In genomic region chr15:79009734-79010133, GRCm38 (mm10) we compare ENCODE assay signal across 23 mouse cellular contexts. TPM values are rescaled to one million over a fixed set of nuclear protein-coding genes. Genes with fewer than 3 reads are reported as not detected.
DNase-seq lines count a peak whose midpoint lies in the region; ATAC-seq and TF ChIP-seq lines count a peak whose summit lies in the region.
"Had no signal": no experiment of that assay in that cellular context is flagged by ENCODE, and none has a peak within 500 bp of the region (broad histone marks: within the 10 kb centered on the region; RNA-seq: fewer than 3 reads in every experiment).

No protein-coding gene starts in this region.

- H3K9me3 ChIP-seq in hindbrain, embryonic 10.5 days = no peaks in the 10 kb centered on the region
- H3K9me3 ChIP-seq in hindbrain, embryonic 12.5 days (replicated peaks) = no peaks in the 10 kb centered on the region
- no peaks in the 10 kb centered on the region for H3K9me3 ChIP-seq in midbrain, embryonic 12.5 days
- no peaks in the 10 kb centered on the region for H3K9me3 ChIP-seq in midbrain, postnatal 0 days (ENCODE audit: low read length)
- H3K9me3 ChIP-seq in embryonic facial prominence, embryonic 10.5 days = no peaks in the 10 kb centered on the region
- no peaks in the 10 kb centered on the region for H3K9me3 ChIP-seq in embryonic facial prominence, embryonic 15.5 days (replicated peaks)
- H3K9me3 ChIP-seq: embryonic facial prominence, embryonic 13.5 days; forebrain, embryonic 10.5 days; forebrain, embryonic 15.5 days; heart, embryonic 13.5 days; hindbrain, embryonic 15.5 days had no signal

- H3K4me1 ChIP-seq in hindbrain, embryonic 10.5 days (replicated peaks) = peaks cover 49% of the 10 kb centered on the region
- peaks cover 25% of the 10 kb centered on the region for H3K4me1 ChIP-seq in hindbrain, embryonic 12.5 days
- H3K4me1 ChIP-seq in midbrain, embryonic 12.5 days = peaks cover 3% of the 10 kb centered on the region; the same call in 1 of the 2 replicates
- H3K4me1 ChIP-seq in midbrain, postnatal 0 days (ENCODE audit: insufficient read depth, low read length) = no peaks in the 10 kb centered on the region
- H3K4me1 ChIP-seq in embryonic facial prominence, embryonic 10.5 days = peaks cover 30% of the 10 kb centered on the region
- H3K4me1 ChIP-seq in embryonic facial prominence, embryonic 15.5 days = no peaks in the 10 kb centered on the region
- H3K4me1 ChIP-seq: hindbrain, embryonic 15.5 days had no signal

- peaks cover 31% of the 10 kb centered on the region for H3K36me3 ChIP-seq in hindbrain, embryonic 10.5 days
- peaks cover 27% of the 10 kb centered on the region for H3K36me3 ChIP-seq in hindbrain, embryonic 12.5 days
- H3K36me3 ChIP-seq in midbrain, embryonic 12.5 days = peaks cover 22% of the 10 kb centered on the region
- peaks cover 16% of the 10 kb centered on the region for H3K36me3 ChIP-seq in midbrain, postnatal 0 days (ENCODE audit: insufficient read depth, low read length)
- peaks cover 28% of the 10 kb centered on the region for H3K36me3 ChIP-seq in embryonic facial prominence, embryonic 10.5 days (replicated peaks)
- H3K36me3 ChIP-seq in embryonic facial prominence, embryonic 15.5 days = peaks cover 25% of the 10 kb centered on the region

- H3K9ac ChIP-seq in hindbrain, embryonic 12.5 days = no peak overlapping the region
- no peak overlapping the region for H3K9ac ChIP-seq in midbrain, embryonic 12.5 days (replicated peaks)
- H3K9ac ChIP-seq in midbrain, postnatal 0 days (replicated peaks; ENCODE audit: low read length, poor library complexity, severe bottlenecking) = no peak overlapping the region
- H3K9ac ChIP-seq in embryonic facial prominence, embryonic 15.5 days = no peak overlapping the region
- H3K9ac ChIP-seq: embryonic facial prominence, embryonic 13.5 days; forebrain, embryonic 15.5 days; heart, embryonic 13.5 days; hindbrain, embryonic 15.5 days had no signal

- DNase-seq in hindbrain, embryonic 10.5 days (ENCODE audit: low spot score) = peak; percentile 15
- no peak for DNase-seq in midbrain, postnatal 0 days (ENCODE audit: low spot score)
- no peak for DNase-seq in embryonic facial prominence, embryonic 10.5 days (ENCODE audit: low spot score)
- DNase-seq in thymus, postnatal 0 days (ENCODE audit: low spot score) = no peak
- DNase-seq: adrenal gland, postnatal 14 days; cerebellum, adult 11-12 months; cerebellum, adult 9-10 months; cerebellum, postnatal 25 days; gastrocnemius, postnatal 10 days; heart, postnatal 36 days had no signal

- no peak overlapping the region for H3K4me2 ChIP-seq in hindbrain, embryonic 12.5 days (replicated peaks)
- H3K4me2 ChIP-seq in midbrain, embryonic 12.5 days (replicated peaks) = no peak overlapping the region
- H3K4me2 ChIP-seq in midbrain, postnatal 0 days (ENCODE audit: low read depth, low read length, poor library complexity, severe bottlenecking) = no peak overlapping the region
- H3K4me2 ChIP-seq in embryonic facial prominence, embryonic 15.5 days (replicated peaks) = no peak overlapping the region
- H3K4me2 ChIP-seq: embryonic facial prominence, embryonic 13.5 days; forebrain, embryonic 15.5 days; heart, embryonic 13.5 days; hindbrain, embryonic 15.5 days had no signal

- no peak for TF ChIP-seq CTCF in midbrain, postnatal 0 days (IDR thresholded peaks at IDR 0.05)

- H3K4me3 ChIP-seq in hindbrain, embryonic 10.5 days = no peak overlapping the region
- H3K4me3 ChIP-seq in hindbrain, embryonic 12.5 days = no peak overlapping the region
- no peak overlapping the region for H3K4me3 ChIP-seq in midbrain, embryonic 12.5 days
- H3K4me3 ChIP-seq in midbrain, postnatal 0 days (ENCODE audit: low read depth, low read length) = no peak overlapping the region
- no peak overlapping the region for H3K4me3 ChIP-seq in embryonic facial prominence, embryonic 10.5 days
- no peak overlapping the region for H3K4me3 ChIP-seq in embryonic facial prominence, embryonic 15.5 days (replicated peaks)
- H3K4me3 ChIP-seq: embryonic facial prominence, embryonic 13.5 days; erythroblast, embryonic 14.5 days; forebrain, embryonic 10.5 days; forebrain, embryonic 15.5 days; heart, embryonic 13.5 days; hindbrain, embryonic 15.5 days had no signal

- ATAC-seq in hindbrain, embryonic 12.5 days (ENCODE audit: low FRiP score) = no peak
- no peak for ATAC-seq in midbrain, embryonic 12.5 days (ENCODE audit: low FRiP score, low read depth)
- no peak for ATAC-seq in midbrain, postnatal 0 days (ENCODE audit: low FRiP score)
- peak; percentile 31; the same call in 1 of the 2 replicates for ATAC-seq in embryonic facial prominence, embryonic 15.5 days (ENCODE audit: insufficient number of reproducible peaks, low FRiP score, low TSS enrichment, low read depth)
- ATAC-seq: forebrain, embryonic 15.5 days; intestine, embryonic 16.5 days had no signal

- 74% methylated on average over 5 of the region's 5 CpGs for WGBS in hindbrain, embryonic 10.5 days
- 57% methylated on average over 5 of the region's 5 CpGs for WGBS in hindbrain, embryonic 12.5 days
- 81% methylated on average over 5 of the region's 5 CpGs for WGBS in midbrain, embryonic 12.5 days
- 64% methylated on average over 5 of the region's 5 CpGs for WGBS in midbrain, postnatal 0 days
- WGBS in embryonic facial prominence, embryonic 10.5 days = 69% methylated on average over 5 of the region's 5 CpGs
- WGBS in embryonic facial prominence, embryonic 15.5 days = 54% methylated on average over 5 of the region's 5 CpGs

- H3K27ac ChIP-seq in hindbrain, embryonic 10.5 days = peak overlapping the region; percentile 70
- H3K27ac ChIP-seq in hindbrain, embryonic 12.5 days = no peak overlapping the region
- 0 out of 2 replicates have a peak overlapping the region, but pooled peaks have one; percentile 4 for H3K27ac ChIP-seq in midbrain, embryonic 12.5 days (replicated peaks)
- H3K27ac ChIP-seq in midbrain, postnatal 0 days (ENCODE audit: low read depth, low read length) = no peak overlapping the region
- H3K27ac ChIP-seq in embryonic facial prominence, embryonic 10.5 days (replicated peaks) = 0 out of 2 replicates have a peak overlapping the region, but pooled peaks have one; percentile 12
- H3K27ac ChIP-seq in embryonic facial prominence, embryonic 15.5 days (replicated peaks) = no peak overlapping the region
- H3K27ac ChIP-seq: embryonic facial prominence, embryonic 13.5 days; forebrain, embryonic 10.5 days; forebrain, embryonic 15.5 days; heart, embryonic 13.5 days; hindbrain, embryonic 15.5 days had no signal

- no peaks in the 10 kb centered on the region for H3K27me3 ChIP-seq in hindbrain, embryonic 10.5 days (ENCODE audit: insufficient read depth, poor library complexity, severe bottlenecking)
- no peaks in the 10 kb centered on the region for H3K27me3 ChIP-seq in hindbrain, embryonic 12.5 days
- H3K27me3 ChIP-seq in midbrain, embryonic 12.5 days = no peaks in the 10 kb centered on the region
- H3K27me3 ChIP-seq in midbrain, postnatal 0 days (ENCODE audit: insufficient read depth, low read length) = no peaks in the 10 kb centered on the region
- H3K27me3 ChIP-seq in embryonic facial prominence, embryonic 10.5 days (replicated peaks; ENCODE audit: low read depth, poor library complexity, severe bottlenecking) = no peaks in the 10 kb centered on the region
- no peaks in the 10 kb centered on the region for H3K27me3 ChIP-seq in embryonic facial prominence, embryonic 15.5 days
- H3K27me3 ChIP-seq: embryonic facial prominence, embryonic 13.5 days; forebrain, embryonic 15.5 days; heart, embryonic 13.5 days; hindbrain, embryonic 15.5 days had no signal

RNA-seq across cellular contexts. Expression of gene H1f0, which starts 18.5 kb away (rescaled TPM):
- 447 and 561 TPM in 2 replicates for polyA plus RNA-seq in hindbrain, embryonic 10.5 days (2016; fragmentation: Nextera tagmentation; extraction: Ambion mirVana)
- 456 and 488 TPM in 2 replicates for polyA plus RNA-seq in hindbrain, embryonic 12.5 days (2016; fragmentation: Nextera tagmentation; extraction: Ambion mirVana)
- polyA plus RNA-seq in midbrain, embryonic 12.5 days (2016; fragmentation: Nextera tagmentation; extraction: Ambion mirVana) = 547 and 575 TPM in 2 replicates
- total RNA-seq in midbrain, postnatal 0 days (2014; rRNA removed) = 132 and 136 TPM in 2 replicates
- polyA plus RNA-seq in midbrain, postnatal 0 days (2015; fragmentation: Nextera tagmentation; extraction: Ambion mirVana) = 135 and 144 TPM in 2 replicates
- polyA plus RNA-seq in embryonic facial prominence, embryonic 10.5 days (2016; fragmentation: Nextera tagmentation; extraction: Ambion mirVana) = 371 and 392 TPM in 2 replicates
- 553 and 582 TPM in 2 replicates for polyA plus RNA-seq in embryonic facial prominence, embryonic 15.5 days (2015; fragmentation: Nextera tagmentation; extraction: Ambion mirVana)
- polyA plus RNA-seq in thymus, postnatal 0 days (2015; fragmentation: Nextera tagmentation; extraction: Ambion mirVana) = 303 and 311 TPM in 2 replicates

RNA-seq across cellular contexts. Expression of gene Galr3, which starts 32.0 kb away (rescaled TPM):
- not detected in 2 replicates for polyA plus RNA-seq in hindbrain, embryonic 10.5 days (2016; fragmentation: Nextera tagmentation; extraction: Ambion mirVana)
- not detected in 2 replicates for polyA plus RNA-seq in hindbrain, embryonic 12.5 days (2016; fragmentation: Nextera tagmentation; extraction: Ambion mirVana)
- not detected in 2 replicates for polyA plus RNA-seq in midbrain, embryonic 12.5 days (2016; fragmentation: Nextera tagmentation; extraction: Ambion mirVana)
- 3.3 and 3.9 TPM in 2 replicates for total RNA-seq in midbrain, postnatal 0 days (2014; rRNA removed)
- 0.25 and 0.32 TPM in 2 replicates for polyA plus RNA-seq in midbrain, postnatal 0 days (2015; fragmentation: Nextera tagmentation; extraction: Ambion mirVana)
- polyA plus RNA-seq in embryonic facial prominence, embryonic 10.5 days (2016; fragmentation: Nextera tagmentation; extraction: Ambion mirVana) = not detected in 2 replicates
- polyA plus RNA-seq in embryonic facial prominence, embryonic 15.5 days (2015; fragmentation: Nextera tagmentation; extraction: Ambion mirVana) = 0.14 and 0.37 TPM in 2 replicates
- 0.14 and 0.21 TPM in 2 replicates for polyA plus RNA-seq in thymus, postnatal 0 days (2015; fragmentation: Nextera tagmentation; extraction: Ambion mirVana)
- total RNA-seq: ES-E14; heart, adult 8-10 months; heart, postnatal 36 days had no signal
- polyA plus RNA-seq: embryonic facial prominence, embryonic 13.5 days; erythroblast, embryonic 14.5 days; forebrain, embryonic 10.5 days; forebrain, embryonic 15.5 days; heart, embryonic 13.5 days; heart, postnatal 0 days had no signal

RNA-seq across cellular contexts. Expression of gene Ankrd54, which starts 53.0 kb away (rescaled TPM):
- polyA plus RNA-seq in hindbrain, embryonic 10.5 days (2016; fragmentation: Nextera tagmentation; extraction: Ambion mirVana) = 65.9 and 78.2 TPM in 2 replicates
- 56.8 and 60.3 TPM in 2 replicates for polyA plus RNA-seq in hindbrain, embryonic 12.5 days (2016; fragmentation: Nextera tagmentation; extraction: Ambion mirVana)
- polyA plus RNA-seq in midbrain, embryonic 12.5 days (2016; fragmentation: Nextera tagmentation; extraction: Ambion mirVana) = 64.0 and 67.5 TPM in 2 replicates
- 53.5 and 57.5 TPM in 2 replicates for total RNA-seq in midbrain, postnatal 0 days (2014; rRNA removed)
- 44.5 and 45.5 TPM in 2 replicates for polyA plus RNA-seq in midbrain, postnatal 0 days (2015; fragmentation: Nextera tagmentation; extraction: Ambion mirVana)
- 57.7 and 61.8 TPM in 2 replicates for polyA plus RNA-seq in embryonic facial prominence, embryonic 10.5 days (2016; fragmentation: Nextera tagmentation; extraction: Ambion mirVana)
- 58.7 and 71.7 TPM in 2 replicates for polyA plus RNA-seq in embryonic facial prominence, embryonic 15.5 days (2015; fragmentation: Nextera tagmentation; extraction: Ambion mirVana)
- polyA plus RNA-seq in thymus, postnatal 0 days (2015; fragmentation: Nextera tagmentation; extraction: Ambion mirVana) = 60.0 and 62.6 TPM in 2 replicates

Comparison
In these comparisons a context has a peak if more than half of its experiments do, and no peak if none do; other contexts are left out.
1. H3K27ac ChIP-seq: peak in hindbrain, embryonic 10.5 days (single experiment), midbrain, embryonic 12.5 days (single experiment) and embryonic facial prominence, embryonic 10.5 days (single experiment); none in hindbrain, embryonic 12.5 days (single experiment), midbrain, postnatal 0 days (single experiment) and embryonic facial prominence, embryonic 15.5 days (single experiment).